Mouse (Mus musculus): ENCODE measurements around the gene Muc3. TPM values are rescaled to one million over a fixed set of nuclear protein-coding genes. Genes with fewer than 3 reads are reported as not detected.
"Not testable (repeated sequence)": the region's sequence is repeated elsewhere in the genome, so short reads cannot be mapped to it uniquely, and the experiment has no call there.

Gene Muc3
- polyA plus RNA-seq, 1 experiment = 0.23 TPM

DNA sequence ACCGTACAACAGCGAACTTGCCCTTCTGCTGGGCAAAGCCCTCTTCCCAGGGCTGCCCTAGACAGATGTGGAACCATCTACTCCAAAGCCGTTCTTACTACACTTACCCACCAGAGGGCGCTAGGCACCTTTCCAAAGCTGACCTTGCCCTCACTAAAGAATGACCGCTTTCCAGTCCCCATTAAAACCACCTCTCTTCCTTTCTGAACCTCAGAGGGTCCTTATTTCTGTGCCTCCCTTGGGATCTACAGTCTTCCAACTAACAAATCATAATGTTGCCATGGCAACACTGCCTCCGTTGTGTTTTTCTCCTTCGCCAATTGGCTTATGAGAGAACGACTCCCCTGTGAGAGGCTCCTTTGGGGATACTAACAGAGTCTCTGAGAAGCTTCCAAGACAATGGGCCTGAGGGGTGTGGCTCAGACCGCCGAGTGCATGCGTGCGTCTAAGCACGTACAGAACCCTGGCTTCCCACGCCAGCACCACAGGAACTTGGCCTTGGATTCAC is 26.4 kb downstream of the Muc3 start:
- no peak for DNase-seq (ENCODE audit: low read depth)

DNA sequence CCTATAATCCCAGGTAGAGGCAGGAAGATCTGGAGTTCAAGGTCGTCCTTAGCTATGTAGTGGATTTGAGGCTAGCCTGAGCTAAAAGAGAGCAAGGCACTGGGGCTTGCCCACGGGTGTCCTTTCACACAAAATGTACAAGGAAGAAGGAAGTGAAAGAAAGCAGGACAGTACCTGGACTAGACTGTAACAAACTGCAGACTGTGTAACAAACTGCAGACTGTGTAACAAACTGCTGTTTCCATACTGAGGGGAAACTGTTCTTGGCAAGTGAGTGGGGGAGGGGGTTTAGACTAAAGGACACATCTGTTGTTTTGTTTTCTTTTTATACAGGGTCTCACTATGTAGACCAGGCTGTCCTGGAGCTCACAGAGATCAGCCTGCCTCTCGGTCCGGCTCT is 27.8 kb downstream of the Muc3 start:
- DNase-seq (ENCODE audit: low read depth) = no peak

DNA sequence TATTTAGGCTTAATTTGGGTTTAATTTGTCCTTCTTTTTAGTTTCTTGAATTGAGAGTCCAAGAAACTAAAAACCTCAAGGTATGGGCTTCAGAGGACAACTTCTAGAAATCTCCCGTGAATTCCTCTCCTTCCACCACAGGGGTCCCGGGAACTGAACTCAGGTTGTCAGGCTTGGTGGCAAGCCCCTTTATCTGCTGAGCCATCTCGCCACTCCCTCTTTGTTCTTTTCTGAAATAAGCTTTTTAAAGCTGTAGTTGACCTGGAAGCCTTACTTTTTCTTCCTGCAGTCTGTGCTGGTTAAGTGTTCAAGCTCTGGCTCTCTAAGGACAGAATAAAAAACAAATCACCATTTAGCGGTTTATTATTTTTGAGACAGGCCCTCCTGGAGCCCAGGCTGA is 30.2 kb downstream of the Muc3 start:
- no peak for DNase-seq (ENCODE audit: low read depth)

DNA sequence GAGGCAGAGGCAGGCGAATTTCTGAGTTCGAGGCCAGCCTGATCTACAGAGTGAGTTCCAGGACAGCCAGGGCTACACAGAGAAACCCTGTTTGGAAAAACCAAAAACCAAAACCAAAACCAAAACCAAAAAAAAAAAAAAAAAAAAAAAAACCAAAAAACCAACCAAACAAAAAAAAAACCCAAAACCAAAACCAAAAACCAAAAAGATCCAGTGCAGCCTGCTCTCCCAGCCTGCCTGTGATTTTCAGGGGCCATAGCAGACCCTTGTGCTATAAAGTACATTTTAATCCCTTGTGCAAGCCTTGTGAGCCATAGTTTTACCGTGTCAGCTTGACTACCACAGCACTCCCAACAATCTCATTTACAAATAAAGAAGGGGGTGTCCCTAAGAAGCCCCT is 31.1 kb downstream of the Muc3 start:
- DNase-seq (ENCODE audit: low read depth) = not testable (repeated sequence)

DNA sequence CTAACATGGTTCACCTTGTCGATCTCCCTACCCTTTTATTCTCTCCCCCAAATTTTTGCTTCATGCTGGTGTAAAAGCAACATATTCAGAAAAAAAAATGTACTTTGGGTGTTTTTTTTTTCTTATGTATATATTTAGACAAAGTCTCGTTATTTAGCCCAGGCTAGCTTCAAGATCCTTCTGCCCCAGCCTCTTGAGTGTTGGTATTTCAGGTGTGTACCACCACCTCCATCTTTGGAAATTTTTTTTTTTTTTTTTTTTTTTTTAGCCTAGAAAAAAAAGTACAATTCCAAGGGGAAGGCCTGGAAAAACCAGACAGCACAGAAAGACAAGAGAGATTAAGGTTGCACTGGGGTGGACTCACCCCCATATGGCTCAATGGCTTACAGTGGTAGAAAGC is 32.1 kb downstream of the Muc3 start:
- DNase-seq (ENCODE audit: low read depth) = no peak

DNA sequence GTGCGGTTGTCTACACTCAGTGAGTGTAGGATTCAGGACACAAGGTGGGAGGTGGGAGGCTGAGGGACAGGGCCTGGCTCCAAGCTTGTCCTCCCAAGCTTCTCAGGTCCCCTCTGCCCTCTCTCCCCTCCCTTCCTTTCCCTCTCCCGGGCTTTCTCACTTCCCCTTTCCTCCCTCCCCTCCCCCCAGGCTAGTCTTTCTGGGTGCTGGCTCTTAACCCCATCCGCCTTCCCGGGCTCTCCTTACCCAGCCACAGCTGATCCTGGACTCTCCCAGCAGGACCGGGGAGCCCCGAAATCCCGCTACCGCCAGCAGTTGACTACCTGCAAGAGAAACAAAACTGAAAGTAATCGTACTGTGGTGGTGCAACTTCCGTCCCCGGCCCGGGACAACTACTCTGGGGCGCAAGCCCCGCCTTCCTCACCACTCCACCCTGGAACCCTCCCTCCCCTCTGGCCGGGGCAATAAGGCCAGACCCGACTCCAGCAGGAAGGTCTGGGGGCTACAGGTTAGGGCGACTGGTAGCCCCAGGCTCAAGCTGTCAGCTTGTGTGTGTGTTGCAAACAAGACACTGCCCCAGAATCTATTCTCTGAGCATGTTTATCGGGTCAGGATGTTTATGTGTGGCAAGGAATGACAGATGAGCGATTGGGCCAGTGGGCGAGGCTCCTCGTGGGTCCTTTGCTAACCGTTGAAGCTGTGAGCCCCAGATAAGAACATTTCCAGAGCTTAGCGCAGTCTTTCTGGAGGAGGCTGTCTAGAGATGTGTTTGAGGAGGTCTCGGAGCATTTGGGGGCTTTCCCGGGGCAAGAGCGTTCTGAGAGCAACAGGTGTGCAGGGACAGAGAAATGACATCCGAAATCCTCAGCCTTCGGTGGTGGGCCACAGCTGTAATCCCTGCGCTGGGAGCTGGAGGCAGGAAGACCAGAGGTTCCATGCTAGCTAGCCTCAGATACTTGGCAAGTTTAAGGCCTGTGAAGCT is 33.0 kb downstream of the Muc3 start, which contains the start of gene Trim56:
Trim56 (minus strand) TSS at position 344 of the 982 bp plus-strand sequence.
- no peak for DNase-seq (ENCODE audit: low read depth)

DNA sequence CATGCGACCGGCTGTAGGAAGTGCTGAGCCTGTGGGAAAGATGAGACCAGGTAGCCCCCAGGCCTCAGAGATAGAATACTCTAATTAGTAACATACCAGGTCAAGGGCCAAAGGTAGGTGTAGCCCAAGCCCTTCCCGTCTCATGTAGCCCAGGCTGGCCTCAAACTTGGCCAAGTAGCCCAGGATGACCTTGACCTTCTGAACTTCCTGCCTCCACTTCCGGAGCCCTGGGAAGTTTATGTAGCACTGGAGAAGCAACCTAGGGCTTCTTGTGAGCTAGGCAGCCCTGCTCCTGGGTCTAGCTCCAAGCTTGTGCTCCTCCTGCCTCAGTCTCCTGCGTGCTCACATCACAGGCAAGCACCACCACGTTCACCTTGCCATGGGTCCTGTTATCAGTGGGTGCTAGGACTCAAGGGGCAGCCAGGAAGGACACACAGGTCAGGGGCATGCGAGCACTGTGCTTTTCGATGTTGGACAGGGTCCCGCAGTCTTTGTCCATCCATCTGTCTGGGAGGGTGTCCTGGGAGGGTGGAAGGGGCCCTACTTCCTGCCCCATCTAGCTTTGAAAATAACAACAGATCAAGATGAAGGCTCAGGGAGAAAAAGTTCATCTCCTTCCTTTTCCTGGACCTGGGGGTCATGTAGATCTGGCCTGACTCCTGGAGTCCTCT is 34.1 kb downstream of the Muc3 start:
- DNase-seq (ENCODE audit: low read depth) = no peak

DNA sequence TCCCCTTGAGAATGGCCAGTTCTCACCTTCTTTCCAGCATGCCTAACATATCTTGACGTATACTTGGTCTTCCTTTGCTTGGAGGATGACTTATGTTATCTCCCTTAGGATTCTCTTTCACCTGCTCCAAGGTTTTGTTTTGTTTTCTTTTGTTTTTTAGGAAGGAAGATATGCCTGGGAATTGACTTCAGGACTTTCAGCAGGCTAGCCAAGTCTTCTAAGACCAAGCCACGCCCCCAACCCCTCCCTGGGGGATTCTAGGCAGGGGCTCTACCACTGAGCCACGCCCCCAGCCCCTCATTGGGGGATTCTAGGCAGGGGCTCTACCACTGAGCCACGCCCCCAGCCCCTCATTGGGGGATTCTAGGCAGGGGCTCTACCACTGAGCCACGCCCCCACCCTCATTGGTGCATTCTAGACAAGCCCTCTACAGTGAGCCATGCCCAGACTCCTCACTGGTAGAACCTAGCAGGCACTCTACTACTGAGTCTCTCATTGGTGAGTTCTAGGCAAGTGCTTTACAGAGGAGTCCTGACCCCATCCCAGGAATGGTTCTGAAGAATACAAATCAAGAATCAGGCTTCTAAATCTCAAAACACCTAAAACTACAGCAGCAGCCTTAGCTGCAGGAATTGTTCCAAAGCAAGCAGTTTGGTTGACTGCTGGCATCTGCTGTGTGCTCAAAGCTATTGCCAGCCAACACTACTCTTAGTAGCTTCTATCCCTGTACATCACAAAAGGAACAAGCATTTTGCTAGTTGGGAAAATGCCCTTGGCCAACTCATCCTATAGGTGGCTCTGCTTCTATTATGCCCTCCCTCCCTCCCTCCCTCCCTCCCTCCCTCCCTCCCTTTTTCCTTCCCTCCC is 37.3 kb downstream of the Muc3 start:
- no peak for DNase-seq (ENCODE audit: low read depth)

DNA sequence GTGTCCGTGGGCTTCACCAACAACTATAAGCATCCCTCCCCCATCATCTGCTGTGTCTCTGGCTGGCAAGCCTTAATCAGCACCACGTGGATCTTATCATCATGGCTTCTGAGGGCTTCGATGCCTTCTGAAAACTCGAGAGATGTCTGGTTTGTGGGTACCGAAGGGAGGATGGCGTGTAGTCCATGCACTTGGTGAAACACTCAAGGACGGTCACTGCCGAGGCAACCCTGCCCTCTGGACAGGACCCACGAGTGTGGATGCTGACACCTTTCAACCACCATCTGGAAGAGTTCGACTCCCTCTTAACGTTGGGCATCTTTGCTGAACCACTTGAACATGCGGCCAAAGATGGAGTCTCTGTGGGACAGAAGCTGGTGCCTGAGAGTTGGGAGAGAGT is 38.3 kb downstream of the Muc3 start:
- DNase-seq (ENCODE audit: low read depth) = no peak

DNA sequence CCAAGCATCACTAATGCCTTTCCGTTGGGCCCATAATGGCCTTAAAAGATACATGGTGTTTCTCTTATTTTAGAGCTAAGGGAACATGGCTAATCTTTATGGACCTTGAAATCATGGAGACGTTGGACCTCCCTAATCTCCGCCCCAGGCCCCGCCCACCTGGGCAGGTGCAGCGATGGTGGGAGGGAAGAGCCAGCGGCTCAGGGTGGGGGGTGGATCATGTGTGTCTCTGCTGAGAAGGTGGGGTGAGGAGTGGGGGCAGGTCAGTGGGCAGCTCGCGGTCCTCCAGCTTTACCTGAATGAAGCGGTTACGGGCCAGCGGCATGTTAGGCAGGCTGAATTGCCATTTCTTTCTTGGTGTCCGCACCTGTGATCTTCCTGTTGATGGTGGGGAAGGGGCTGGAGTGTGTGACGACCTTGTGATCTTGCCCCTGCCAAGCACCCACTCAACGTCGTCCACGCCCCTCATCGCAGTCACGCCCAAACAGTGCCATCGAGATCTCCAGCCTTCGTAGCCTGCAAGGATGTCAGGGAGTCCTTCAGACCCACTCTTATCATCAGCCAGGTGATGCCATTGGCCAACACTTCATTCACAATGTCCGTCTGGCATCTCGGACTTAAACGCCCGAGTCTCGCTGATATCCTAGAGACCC is 39.1 kb downstream of the Muc3 start:
- no peak for DNase-seq (ENCODE audit: low read depth)

DNA sequence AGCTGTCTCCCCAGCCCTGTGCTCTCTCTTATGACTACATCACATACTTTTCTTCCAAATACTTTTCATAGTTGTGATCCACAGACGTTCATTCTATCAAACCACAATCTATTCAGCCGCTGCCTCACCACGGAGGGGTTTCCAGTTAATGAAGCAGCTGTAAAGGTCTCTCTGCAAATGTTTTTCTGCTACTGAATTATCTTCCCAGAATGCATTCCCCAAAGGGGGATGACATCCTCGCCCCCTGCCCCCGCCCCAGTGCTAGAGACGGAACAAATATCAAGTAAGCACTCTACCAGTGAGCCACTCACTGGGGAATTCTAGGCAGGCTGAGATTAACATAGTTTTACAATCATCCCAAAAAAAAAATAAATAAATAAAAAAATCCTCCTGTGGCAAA is 41.0 kb downstream of the Muc3 start:
- DNase-seq (ENCODE audit: low read depth) = no peak

DNA sequence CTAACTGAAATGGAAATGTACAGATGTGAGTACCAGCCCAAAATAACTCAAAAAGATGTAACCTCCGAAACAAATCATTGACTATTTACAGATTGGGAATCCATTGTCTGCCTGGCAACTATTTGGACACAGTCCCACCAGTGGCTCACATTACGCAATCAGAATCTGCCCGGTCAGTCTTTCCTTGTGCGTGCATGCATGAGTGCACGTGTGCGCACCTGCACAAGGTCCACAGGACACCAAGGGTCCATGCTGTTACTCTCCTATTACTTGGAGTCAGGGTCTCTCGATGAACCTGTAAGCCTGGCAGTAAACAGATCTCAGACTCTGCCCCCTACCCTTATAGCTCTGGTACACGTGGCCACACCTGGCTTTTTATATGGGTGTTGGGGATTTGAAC is 41.5 kb downstream of the Muc3 start:
- DNase-seq (ENCODE audit: low read depth) = no peak

DNA sequence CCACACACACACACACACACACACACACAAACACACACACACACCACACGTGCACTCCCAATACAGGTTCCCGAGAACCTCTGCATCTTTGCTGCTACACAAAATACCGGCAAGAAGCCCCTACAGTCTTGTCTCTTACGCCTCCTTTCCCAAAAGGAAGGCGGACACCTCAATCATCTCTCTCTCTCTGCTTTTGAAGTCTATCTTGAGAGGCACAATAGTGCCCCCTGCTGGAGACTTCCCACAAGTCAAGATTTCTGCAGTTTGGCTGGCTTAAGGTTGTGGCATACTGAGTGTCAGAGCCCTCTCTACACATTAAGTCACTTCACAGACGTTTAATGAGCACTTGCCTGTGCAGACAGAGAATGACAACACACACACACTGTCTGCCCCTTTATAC is 42.1 kb downstream of the Muc3 start:
- DNase-seq (ENCODE audit: low read depth) = no peak

DNA sequence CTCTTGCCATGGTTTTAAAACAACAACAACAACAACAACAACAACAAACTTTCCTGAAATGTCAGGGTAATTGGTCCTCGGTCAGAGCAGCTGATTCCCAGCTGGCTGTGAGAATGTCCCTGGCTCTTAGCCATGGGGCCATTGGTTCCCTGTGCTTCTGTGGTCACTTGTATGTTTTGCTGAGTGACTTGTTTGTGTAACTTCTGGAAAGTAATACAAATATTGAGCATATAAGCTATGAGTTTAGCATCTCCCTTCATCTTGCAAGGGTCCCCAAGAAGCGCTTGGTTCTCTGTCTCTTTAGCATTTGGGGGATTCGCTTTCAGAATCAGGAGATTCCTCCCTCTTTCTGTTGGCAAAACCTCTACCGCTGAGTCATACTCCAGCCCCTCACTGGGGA is 42.7 kb downstream of the Muc3 start:
- DNase-seq (ENCODE audit: low read depth) = no peak

DNA sequence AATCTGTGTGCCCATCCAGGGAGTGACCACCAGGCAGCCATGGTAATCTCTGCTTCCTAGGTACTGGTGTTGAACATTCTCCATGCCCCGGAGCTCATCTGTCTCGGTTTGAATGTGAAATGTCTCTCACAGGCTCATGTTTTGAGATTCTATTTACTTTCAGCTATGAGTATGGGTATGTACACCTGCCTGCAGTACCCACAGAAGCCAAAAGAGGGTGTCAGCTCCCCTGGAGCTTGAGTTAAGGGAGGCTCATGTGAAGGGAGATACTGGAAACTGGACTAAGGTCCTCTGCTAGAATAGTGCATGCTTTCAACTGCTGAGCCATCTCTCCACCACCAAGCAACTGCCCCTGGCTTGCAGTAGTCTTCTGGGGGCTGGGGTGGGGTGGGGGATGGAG is 45.2 kb downstream of the Muc3 start:
- no peak for DNase-seq (ENCODE audit: low read depth)

DNA sequence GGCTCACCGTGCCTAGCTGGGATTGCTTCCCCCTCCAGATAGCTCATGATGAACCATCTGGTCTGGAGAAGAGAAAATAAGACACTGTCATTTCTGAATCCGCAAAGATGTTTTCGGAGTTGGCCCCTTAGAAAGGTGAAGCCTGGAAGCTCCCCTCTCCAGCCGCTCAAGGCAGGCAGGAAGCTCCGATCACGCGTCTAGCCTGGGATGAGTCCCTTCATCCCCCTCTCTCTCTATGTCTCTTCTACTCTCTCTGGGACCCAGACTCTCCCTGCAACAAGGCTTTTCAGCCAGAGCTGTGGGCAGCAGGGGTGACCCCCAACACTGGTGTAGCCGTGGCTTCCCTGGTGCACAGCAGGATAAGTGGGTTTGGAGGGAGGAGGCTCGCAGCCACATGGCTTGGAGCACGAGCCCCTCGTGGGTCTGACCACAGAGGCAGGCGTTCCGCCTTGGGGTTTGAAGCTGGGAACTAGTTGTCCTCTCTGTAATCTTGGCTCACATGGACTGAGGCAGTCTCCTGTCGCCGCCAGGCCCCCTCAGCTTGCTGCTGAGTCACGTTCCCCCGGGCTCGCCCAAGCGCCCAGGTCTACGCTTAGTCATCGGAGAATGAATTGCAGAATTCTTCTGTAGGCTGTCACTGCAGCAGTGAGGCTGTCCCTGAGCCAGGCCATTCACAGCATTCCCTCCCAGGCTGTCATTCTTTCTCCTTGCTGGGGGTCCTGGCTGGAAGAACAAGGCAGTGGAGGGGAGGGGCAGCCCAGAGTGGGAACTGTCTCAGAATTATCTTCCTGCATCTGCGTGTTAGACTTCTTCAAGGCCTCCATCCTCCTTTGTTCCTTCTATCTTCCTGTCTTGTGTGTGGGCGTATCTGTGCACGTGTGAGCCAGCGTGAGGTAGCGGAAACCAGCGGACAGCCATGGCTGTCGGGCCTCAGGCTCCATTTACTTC is 46.3 kb downstream of the Muc3 start:
- DNase-seq (ENCODE audit: low read depth) = no peak

DNA sequence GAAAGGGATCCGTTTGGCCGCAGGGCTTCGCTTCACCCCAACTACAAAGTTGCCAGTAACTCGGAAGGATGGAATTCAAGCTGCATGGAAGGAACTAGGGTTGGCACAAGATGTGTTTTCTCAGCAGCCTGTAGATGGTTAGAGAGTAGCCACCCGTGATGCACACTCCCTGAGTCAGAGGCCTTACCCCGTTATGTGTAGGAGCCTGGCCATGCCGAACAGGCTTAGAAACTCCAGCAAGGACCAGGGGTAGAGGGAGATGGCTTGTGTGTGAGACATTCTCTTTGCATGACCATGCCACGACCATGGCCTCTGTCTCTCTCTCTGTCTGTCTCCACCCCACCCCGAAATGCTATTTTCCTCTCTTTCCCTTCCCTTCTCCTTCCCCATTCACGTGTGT is 47.0 kb downstream of the Muc3 start:
- no peak for DNase-seq (ENCODE audit: low read depth)

DNA sequence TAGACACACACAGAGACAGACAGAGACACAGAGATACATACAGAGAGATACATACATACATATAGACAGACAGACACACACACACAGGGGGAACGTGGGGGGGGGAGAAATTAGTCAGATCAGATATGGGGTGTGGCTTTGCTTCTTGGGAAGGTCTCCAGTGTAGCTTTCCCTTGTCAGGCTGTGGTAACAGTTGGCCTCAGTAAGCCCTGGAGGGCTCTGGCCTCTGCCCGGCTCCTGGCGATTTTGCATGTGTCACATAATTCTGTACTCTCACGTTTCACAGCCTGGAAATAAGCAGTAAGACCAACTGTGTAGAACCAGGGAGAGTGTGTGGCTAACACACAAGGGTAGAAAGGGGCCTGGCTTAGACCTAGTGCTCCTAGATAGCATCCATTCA is 48.5 kb downstream of the Muc3 start:
- no peak for DNase-seq (ENCODE audit: low read depth)

DNA sequence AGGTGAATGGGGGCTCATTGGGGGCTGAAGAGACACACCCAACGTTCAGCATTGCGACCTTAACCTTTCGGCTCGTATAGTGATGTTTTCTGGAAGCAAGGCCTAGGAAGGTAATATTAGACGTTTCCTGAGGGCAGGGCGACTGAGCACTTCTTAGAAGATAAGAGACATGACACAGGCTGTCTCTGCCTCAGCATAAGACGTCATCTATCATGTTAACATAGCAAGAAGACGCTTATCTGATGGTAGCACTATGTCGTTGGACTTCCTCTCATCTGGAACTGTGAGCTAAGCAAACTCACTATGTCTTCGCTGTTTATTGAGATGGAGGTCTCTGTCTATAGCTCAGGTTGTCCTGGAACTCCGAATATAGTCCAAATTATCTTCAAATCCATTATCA is 50.7 kb downstream of the Muc3 start:
- no peak for DNase-seq (ENCODE audit: low read depth)

DNA sequence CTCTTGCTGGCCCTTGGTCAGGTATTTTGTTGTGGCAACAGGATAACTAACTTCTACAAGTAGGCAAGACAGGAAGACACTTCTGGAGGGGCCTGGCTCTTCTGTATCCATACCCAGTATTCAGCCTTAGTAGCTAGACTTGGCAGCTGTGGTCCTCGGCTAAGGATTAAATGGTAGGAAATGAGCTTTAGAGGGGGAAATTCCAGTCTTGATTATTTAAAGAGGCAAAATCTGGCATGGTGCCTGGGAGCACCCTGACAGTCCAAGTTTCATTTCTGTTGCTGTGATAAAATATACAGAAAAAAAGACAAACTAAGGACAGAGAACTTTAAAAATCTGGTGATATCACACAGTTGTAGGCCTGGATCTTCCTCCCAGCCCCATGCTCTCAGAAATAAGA is 53.1 kb downstream of the Muc3 start:
- DNase-seq (ENCODE audit: low read depth) = no peak
